Mouse (Mus musculus) left cerebral cortex, adult 11 months (tissue): ENCODE measurements at regions not wholly inside any gene's neighbourhood (a gene's known extent, or its start where the extent isn't known, plus 50 kb on each side); places are given as distances from the start of the nearest gene placed in this dataset.
A peak's percentile ranks its signal among the peaks of the same experiment; 100 is the strongest.

Experiments used
- DNase-seq: peaks from one replicate; pipeline ENCODE4 v3.0.0; 2022; ENCODE audit warnings: low spot score

- no peak for DNase-seq
Measured at GRCm38 (mm10) chr9:67165486-67165885, 116.3 kb upstream of the Tpm1 start.

DNA sequence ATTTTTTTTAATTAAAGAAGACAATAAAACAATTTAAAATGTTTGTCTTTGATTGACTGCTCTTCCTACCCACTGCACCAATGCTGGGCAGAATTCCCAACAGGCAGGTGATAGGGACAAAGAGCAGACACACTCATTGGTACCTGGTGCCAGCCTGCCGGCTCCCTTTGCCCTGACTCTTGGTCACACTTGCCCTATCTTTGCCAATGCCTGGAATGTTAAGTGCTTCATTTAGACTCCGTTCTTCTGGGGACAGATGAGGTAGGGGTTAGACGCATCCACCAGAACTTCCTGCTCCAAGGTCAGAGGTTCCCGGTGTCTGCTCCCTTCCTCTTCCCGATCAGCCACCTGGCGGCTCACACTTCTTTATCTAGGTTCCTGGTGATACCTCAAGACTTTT, 114.5 kb upstream of the Tpm1 start:
- DNase-seq = no peak

DNA sequence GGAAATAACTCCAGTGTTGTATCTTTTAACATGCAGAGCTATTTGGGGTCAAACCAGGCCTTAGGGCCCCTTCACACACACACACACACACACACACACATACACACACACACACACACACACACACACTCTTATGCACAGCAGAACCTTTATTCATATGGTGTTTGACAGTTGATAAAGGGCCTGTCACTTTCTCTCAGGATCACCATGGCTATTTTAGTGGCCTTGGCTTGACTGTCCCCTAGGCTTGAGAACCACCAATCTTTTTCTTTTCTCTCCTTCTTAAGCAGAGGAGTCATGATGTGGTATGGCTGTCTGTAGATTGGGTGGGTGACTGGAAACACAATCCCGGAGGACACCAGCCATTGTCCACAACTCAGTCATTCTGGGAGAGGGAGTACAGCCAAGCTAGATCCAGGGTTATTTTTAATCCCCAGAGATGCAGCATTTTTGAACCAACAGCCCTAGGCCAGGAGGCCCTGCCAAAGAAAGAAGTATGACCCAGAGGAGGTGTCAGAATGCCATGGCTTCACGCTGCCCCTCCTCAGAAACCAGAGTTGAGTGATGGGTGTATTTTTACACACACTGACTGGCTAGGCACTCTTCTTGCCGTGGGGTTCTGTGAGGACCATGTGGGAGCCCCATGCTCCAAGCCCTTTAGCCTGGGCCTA, 111.7 kb upstream of the Tpm1 start:
- DNase-seq = no peak

DNA sequence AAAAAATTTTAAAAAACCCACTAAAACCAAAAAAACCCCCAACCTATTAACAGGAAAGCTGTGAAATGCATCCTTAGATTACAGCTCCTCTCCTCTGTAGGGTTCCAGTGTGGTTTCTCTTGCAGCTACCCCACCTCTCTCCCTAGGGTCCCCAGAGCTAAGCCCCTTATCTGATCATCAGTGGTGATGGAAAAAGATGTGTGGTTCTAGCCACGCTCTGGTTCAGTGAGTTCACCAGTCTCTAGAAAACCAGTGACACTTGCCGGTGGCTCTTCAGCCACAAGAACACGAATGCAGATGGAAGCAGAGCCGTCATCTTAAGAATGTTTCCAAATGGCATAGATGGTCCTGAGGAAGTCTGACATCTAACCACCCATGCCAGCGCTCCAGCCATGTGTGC, 111.1 kb upstream of the Tpm1 start:
- no peak for DNase-seq

GRCm38 (mm10) chr9:67156590-67157259, 107.5 kb upstream of the Tpm1 start:
- peak; percentile 12 for DNase-seq

DNA sequence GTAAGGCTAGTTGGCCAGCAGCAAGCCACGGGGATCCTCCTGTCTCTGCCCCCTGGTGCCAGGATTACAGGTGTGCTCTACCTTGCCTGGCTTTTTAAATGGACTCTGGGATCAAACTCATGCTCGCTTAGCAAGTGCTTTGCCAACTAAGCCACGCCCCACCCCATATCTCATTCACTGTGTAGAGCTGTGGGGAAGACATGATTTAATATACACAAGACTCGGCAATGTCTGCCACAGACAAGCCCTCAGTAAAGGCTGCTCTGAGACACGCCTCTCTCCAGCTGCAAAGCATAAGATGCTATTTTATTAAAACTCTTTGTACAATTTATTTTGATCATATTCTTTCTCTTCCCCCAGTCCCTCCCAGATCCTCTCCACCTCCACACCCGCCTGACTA, 104.9 kb upstream of the Tpm1 start:
- no peak for DNase-seq

- no peak for DNase-seq
Measured at GRCm38 (mm10) chr9:67153333-67153732, 104.1 kb upstream of the Tpm1 start.

DNA sequence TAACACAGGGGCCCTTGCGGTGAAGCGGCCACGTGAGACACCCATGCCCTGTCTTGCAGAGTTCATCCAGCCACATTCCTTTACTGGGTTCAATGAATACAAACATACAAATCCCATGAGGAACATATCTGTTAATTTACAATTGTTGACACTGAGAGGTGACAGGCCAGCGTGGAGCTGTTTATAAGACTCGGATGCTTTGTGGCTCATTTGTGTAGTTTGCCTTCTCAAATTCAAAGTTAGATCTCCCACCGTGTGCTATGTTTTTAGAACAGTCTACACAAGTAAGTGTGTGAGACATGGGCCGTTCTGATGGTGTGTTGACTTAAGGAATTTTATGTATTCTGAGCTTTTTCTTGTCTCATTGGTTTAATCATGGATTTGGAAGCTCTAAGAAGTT, 98.5 kb upstream of the Tpm1 start:
- DNase-seq = no peak

DNA sequence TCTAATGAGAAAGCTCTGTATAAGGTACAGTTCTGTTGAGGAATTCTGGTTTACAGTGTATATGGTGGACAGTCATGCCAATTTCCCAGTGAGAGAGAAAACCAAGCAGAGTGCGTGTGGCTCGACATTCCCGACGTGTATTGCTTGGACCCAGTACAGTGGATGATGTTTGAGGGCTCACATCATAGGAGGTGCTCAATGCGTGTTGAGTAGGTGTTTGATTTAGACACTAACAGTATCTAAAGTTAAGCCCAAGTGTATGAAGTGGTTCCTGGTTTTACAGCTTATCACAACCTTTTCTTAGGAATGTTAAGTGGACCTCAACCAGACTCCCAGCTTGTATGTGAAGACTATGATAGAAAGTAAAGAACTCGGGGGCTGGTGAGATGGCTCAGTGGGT, 96.2 kb upstream of the Tpm1 start:
- no peak for DNase-seq

DNA sequence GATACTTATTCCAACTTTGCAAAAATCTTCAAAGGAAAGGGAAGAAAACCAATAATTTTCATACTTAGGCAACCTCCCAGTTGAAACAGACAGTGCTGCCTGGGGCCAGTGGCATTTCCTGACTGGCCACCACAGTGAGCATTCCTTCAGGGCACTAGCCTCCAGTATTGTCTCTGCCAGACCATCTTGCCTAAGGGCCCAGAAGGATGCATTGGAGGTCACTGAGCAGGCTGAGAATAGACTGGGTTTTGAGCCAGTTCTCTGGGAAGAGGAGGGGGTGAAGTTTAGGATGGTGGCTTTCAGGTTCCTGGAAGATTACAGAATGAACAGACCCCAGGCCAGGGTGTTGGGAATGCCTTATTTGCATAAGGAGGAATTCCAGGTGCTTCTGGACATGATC, 95.3 kb upstream of the Tpm1 start:
- DNase-seq = no peak

DNA sequence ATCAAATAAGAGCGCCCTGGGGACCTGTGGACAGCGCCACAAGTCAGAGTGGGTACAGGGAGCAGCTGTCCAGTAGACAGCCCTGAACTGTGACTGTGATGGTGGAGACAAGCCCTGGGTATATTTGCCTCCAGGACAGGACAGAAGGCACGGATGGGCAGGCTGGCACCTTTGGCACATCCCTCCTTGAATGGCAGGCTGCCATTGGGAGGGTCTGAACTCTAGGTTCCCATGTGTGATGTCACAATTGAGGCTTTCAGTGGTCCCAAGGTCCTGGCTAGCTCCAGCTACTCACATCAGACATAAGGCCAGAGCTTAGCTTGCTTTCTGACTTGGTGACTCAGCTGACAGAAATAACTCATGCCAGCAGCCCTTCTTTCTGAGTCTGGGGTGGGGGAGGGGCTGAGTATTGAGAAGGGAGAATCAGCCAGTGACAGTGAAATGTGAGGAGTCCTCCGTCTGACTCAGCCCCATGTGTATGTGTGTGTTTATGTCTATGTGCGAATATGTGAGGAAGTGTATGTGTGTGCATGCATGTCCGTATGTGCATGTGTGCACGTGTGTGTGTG, 91.2 kb upstream of the Tpm1 start:
- DNase-seq = no peak

DNA sequence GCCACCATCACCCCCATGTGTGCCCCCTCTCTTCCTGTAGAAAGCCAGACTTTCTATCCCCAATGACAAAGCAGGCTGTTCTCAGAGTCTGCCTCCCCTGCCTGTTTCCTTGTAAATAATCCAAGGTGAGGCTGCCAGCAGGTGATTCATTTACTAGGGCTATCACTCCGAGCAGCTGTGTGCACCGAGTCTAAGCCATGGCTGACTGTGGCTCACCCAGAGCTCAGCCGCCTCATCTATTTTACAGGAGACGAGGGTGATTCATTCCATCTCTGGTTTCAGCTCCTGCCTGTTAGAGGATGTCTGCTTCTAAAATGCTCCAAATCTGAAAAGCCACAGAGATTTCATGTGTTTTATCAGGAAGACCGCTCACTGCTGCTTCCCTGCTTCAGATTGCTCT, 88.5 kb upstream of the Tpm1 start:
- no peak for DNase-seq

DNA sequence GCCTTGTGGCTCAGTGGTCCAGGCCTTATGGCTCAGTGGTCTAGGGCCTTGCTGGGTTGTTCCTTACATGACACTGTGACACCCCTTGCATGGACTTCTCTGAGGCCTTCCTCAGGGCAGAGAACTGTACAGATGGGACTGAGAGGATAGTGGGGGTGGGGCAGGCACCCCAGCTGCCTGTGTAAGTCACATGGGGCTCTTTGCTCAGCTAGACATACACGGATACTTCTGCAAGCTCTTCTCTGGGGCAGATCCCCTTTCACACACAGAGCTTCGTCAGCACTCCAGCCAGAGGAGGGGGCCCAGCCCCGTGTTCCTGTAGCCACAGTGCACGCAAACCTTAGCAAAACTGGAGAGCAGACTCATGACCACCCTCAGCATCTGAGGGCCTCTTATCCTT, 87.9 kb upstream of the Tpm1 start:
- DNase-seq = no peak

GRCm38 (mm10) chr9:67136166-67136565, 87.0 kb upstream of the Tpm1 start:
- no peak for DNase-seq

- no peak for DNase-seq
Measured at GRCm38 (mm10) chr9:67134378-67134777, 85.2 kb upstream of the Tpm1 start.

GRCm38 (mm10) chr9:67132370-67132769, 83.2 kb upstream of the Tpm1 start:
- no peak for DNase-seq

DNA sequence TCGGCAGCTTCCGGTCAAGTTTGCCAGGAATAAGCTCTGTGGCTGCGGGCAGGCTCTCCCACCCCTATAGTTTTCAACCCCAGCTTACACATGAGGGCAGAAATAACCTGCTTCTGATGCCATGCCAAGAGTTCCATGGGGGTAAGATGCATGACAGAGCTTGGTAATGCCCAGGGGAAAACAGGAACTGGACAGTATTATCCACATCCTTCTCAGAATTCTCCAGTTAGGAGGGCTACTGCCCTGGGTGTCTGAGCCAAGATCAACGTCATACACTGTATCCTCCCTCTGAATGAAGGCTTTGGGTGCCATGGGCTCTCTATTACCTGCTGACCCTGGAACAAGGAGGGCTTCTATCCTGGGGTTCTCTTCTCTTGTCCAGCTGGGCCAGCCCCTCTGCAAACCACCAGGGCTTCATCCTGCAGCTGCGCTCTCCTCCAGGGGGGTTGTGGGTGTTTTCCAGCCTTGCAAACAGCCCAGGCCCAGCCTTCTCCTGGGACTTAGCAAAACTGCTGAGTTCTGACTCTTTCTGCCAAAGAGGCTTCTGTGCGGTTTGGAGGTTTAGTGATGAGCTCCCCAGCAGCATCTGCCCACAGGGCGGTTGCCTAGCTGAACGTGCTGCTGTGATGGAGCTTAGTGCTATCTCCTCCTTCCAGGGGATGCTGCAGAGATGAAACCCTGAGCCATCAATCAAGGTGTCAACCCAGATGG, 81.7 kb upstream of the Tpm1 start:
- DNase-seq = no peak

GRCm38 (mm10) chr9:67129891-67130290, 80.7 kb upstream of the Tpm1 start:
- no peak for DNase-seq

- no peak for DNase-seq
Measured at GRCm38 (mm10) chr9:67129095-67129494, 79.9 kb upstream of the Tpm1 start.

- no peak for DNase-seq
Measured at GRCm38 (mm10) chr9:67121691-67122090, 72.5 kb upstream of the Tpm1 start.

- DNase-seq = no peak
Measured at GRCm38 (mm10) chr9:67118880-67119644, 69.9 kb upstream of the Tpm1 start.

DNA sequence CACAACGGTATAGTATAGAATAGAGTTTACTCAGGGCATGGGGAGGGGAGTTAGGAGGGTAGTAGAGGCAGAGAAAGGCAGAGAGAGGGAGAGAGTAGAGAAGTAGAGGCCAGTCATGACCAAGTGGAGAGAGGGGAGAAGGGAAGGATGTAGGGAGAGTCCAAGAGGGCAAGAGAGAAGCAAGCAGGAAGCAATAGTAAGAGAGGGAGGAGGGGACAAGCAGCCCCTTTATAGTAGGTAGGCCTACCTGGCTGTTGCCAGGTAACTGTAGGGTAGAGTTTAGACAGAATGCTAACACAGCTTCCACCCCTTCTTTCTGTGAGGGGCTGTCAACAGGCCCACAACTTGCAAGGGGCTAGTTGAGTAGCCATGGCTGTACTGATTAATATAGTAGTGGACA, 69.2 kb upstream of the Tpm1 start:
- no peak for DNase-seq
